Mouse (Mus musculus) adrenal gland, postnatal 10 days (tissue): ENCODE measurements around the gene Hoxb8. TPM values are rescaled to one million over a fixed set of nuclear protein-coding genes. Genes with fewer than 3 reads are reported as not detected.
A peak's percentile ranks its signal among the peaks of the same experiment; 100 is the strongest.

ENCODE experiments used
- DNase-seq: peaks from one replicate; pipeline ENCODE4 v3.0.0; 2021; ENCODE audit warnings: mixed read lengths
- total RNA-seq, 2 experiments: library from RNA; stranded (reverse); gene quantifications; 2 replicates each; pipeline ENCODE4 v1.2.3; 2021

The Hoxb8 gene
- total RNA-seq, 2 experiments from 2014 or later: 38.5 to 44.0 TPM

GRCm38 (mm10) chr11:96313806-96314428, 32.2 kb downstream of the Hoxb8 start:
- no peak for DNase-seq

- DNase-seq: peak; percentile 71
Observed at GRCm38 (mm10) chr11:96314671-96315343, 33.1 kb downstream of the Hoxb8 start.

- DNase-seq: no peak
Observed at GRCm38 (mm10) chr11:96315344-96315681, 33.6 kb downstream of the Hoxb8 start.

- no peak for DNase-seq
Observed at GRCm38 (mm10) chr11:96316696-96317607, 35.2 kb downstream of the Hoxb8 start.

GRCm38 (mm10) chr11:96317608-96318367, 36.1 kb downstream of the Hoxb8 start, which contains the start of gene Hoxb4:
TSS of gene Hoxb4 (plus strand) at chr11:96318267.
- peak; percentile 47 for DNase-seq

GRCm38 (mm10) chr11:96318368-96319070, 36.8 kb downstream of the Hoxb8 start:
- peak; percentile 89 for DNase-seq

GRCm38 (mm10) chr11:96319071-96319902, 37.6 kb downstream of the Hoxb8 start:
- DNase-seq: peak; percentile 67

- peak; percentile 72 for DNase-seq
Observed at GRCm38 (mm10) chr11:96319910-96320309, 38.2 kb downstream of the Hoxb8 start.

- peak; percentile 60 for DNase-seq
Observed at GRCm38 (mm10) chr11:96320688-96321087, 39.0 kb downstream of the Hoxb8 start.

- peak; percentile 48 for DNase-seq
Observed at GRCm38 (mm10) chr11:96321846-96322245, 40.1 kb downstream of the Hoxb8 start.

- DNase-seq: no peak
Observed at GRCm38 (mm10) chr11:96322738-96323137, 41.0 kb downstream of the Hoxb8 start.

- no peak for DNase-seq
Observed at GRCm38 (mm10) chr11:96323154-96323553, 41.4 kb downstream of the Hoxb8 start, which contains the start of gene Hoxb3. TSS of gene Hoxb3 (plus strand) at chr11:96323326.

GRCm38 (mm10) chr11:96324125-96324524, 42.4 kb downstream of the Hoxb8 start:
- peak; percentile 46 for DNase-seq

- no peak for DNase-seq
Observed at GRCm38 (mm10) chr11:96324965-96325364, 43.3 kb downstream of the Hoxb8 start.

GRCm38 (mm10) chr11:96325747-96326212, 44.1 kb downstream of the Hoxb8 start:
- DNase-seq: peak; percentile 43

GRCm38 (mm10) chr11:96326705-96327104, 45.0 kb downstream of the Hoxb8 start:
- no peak for DNase-seq

GRCm38 (mm10) chr11:96327122-96327521, 45.4 kb downstream of the Hoxb8 start:
- no peak for DNase-seq

GRCm38 (mm10) chr11:96327750-96328149, 46.0 kb downstream of the Hoxb8 start:
- no peak for DNase-seq

GRCm38 (mm10) chr11:96328605-96329004, 46.9 kb downstream of the Hoxb8 start:
- DNase-seq: no peak

GRCm38 (mm10) chr11:96332105-96332504, 50.4 kb downstream of the Hoxb8 start:
- DNase-seq: no peak
